Mouse (Mus musculus) embryonic facial prominence, embryonic 11.5 days (tissue): ENCODE measurements around the gene Hrc. TPM values are rescaled to one million over a fixed set of nuclear protein-coding genes. Genes with fewer than 3 reads are reported as not detected.
A peak's percentile ranks its signal among the peaks of the same experiment; 100 is the strongest.

Experiments
- ATAC-seq: fragments of 200-750 bp; cut with Nextera tagmentation; replicated peaks from 2 replicates; pipeline ENCODE4 v1.8.0; 2017; ENCODE audit warnings: low read depth; ENCODE audit not compliant: insufficient number of reproducible peaks, low FRiP score, low TSS enrichment
- DNase-seq: peaks from one replicate; pipeline ENCODE4 v3.0.0-alpha.2; 2015; ENCODE audit warnings: low spot score
- H3K27ac ChIP-seq: fragments of 300-500 bp; sonication (generic); replicated peaks from 2 replicates; pipeline ENCODE4 v1.5.1; 2014; ENCODE audit warnings: mild to moderate bottlenecking, low read depth, low read length, control low read depth
- H3K27me3 ChIP-seq: fragments of 300-500 bp; sonication (generic); 2 replicates; pipeline ENCODE4 v1.6.1; 2014; ENCODE audit warnings: mild to moderate bottlenecking, low read length, moderate library complexity, mixed read lengths; ENCODE audit not compliant: control insufficient read depth, insufficient read depth
- H3K36me3 ChIP-seq: fragments of 300-500 bp; sonication (generic); replicated peaks from 2 replicates; pipeline ENCODE4 v1.6.1; 2014; ENCODE audit warnings: low read depth, mild to moderate bottlenecking, low read length, moderate library complexity, mixed read lengths; ENCODE audit not compliant: control insufficient read depth, insufficient read depth
- H3K4me1 ChIP-seq: fragments of 300-500 bp; sonication (generic); 2 replicates; pipeline ENCODE4 v1.6.1; 2014; ENCODE audit warnings: low read length, mixed read lengths; ENCODE audit not compliant: control insufficient read depth, insufficient read depth
- H3K4me2 ChIP-seq: fragments of 300-500 bp; sonication (generic); 2 replicates; pipeline ENCODE4 v1.6.1; 2014; ENCODE audit warnings: low read depth, mild to moderate bottlenecking, control low read depth, low read length, moderate library complexity
- H3K4me3 ChIP-seq: fragments of 300-500 bp; sonication (generic); 2 replicates; pipeline ENCODE4 v1.5.1; 2014; ENCODE audit warnings: low read depth, low read length, control low read depth
- H3K9ac ChIP-seq: fragments of 300-500 bp; sonication (generic); replicated peaks from 2 replicates; pipeline ENCODE4 v1.6.1; 2014; ENCODE audit warnings: mild to moderate bottlenecking, control low read depth, low read length
- H3K9me3 ChIP-seq: fragments of 300-500 bp; sonication (generic); replicated peaks from 2 replicates; pipeline ENCODE4 v1.6.1; 2016; ENCODE audit warnings: mild to moderate bottlenecking, low read length, inconsistent platforms, mixed read lengths; ENCODE audit not compliant: control insufficient read depth
- WGBS: fragments of 180-500 bp; shearing (Covaris S2); extraction: QIAGEN DNeasy Blood & Tissue Kit; methylation state at CpG from one replicate; pipeline ENCODE4 v1.1.7; 2014; 5-methylcytosine and 5-hydroxymethylcytosine counted together
- polyA plus RNA-seq: library from polyadenylated mRNA; unstranded; fragments of >200 nt; fragmentation: Nextera tagmentation; extraction: Ambion mirVana; gene quantifications from 2 replicates; pipeline ENCODE4 v1.2.1, GENCODE M21; 2014

Hrc gene
- polyA plus RNA-seq, 1 experiment from 2014 or later = 0.34 TPM

DNA sequence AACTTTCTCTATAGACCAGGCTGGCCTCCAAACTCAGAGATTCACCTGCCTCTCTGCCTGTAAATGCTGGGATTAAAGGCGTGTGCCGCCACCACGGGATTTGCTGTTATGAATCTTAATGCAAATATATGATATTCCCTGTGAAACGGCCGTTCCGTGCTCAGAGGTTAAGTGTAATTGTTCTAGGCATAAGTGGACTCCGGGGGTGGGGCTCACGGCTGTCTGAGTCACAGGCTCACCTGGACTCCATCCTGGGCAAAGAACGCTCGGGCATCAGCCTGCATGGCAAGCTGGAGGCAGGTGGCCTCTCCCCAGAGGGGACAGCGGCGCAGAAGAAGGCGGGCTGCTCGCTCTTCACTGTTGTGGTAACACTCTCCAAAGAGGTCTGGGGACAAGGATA, 18.6 kb upstream of the Hrc start:
- Histone ChIP-seq H3K27ac (no peak overlapping the region), H3K4me1 (peaks cover 6% of the 10 kb centered on the region; the same call in 1 of the 2 replicates), H3K9ac (no peak overlapping the region), H3K27me3 (no peaks in the 10 kb centered on the region), H3K4me3 (no peak overlapping the region), H3K9me3 (no peaks in the 10 kb centered on the region), H3K36me3 (no peaks in the 10 kb centered on the region), H3K4me2 (no peak overlapping the region)
- no peak for ATAC-seq
- 93% methylated on average over 14 of the region's 14 CpGs for WGBS
- DNase-seq = no peak

GRCm38 (mm10) chr7:45322245-45322644, 12.8 kb upstream of the Hrc start:
- Histone ChIP-seq H3K4me3 (no peak overlapping the region), H3K36me3 (no peaks in the 10 kb centered on the region), H3K9me3 (no peaks in the 10 kb centered on the region), H3K9ac (no peak overlapping the region), H3K27ac (no peak overlapping the region), H3K27me3 (no peaks in the 10 kb centered on the region), H3K4me2 (no peak overlapping the region), H3K4me1 (no peaks in the 10 kb centered on the region)
- DNase-seq = no peak
- WGBS = 84% methylated on average over 4 of the region's 4 CpGs
- no peak for ATAC-seq

DNA sequence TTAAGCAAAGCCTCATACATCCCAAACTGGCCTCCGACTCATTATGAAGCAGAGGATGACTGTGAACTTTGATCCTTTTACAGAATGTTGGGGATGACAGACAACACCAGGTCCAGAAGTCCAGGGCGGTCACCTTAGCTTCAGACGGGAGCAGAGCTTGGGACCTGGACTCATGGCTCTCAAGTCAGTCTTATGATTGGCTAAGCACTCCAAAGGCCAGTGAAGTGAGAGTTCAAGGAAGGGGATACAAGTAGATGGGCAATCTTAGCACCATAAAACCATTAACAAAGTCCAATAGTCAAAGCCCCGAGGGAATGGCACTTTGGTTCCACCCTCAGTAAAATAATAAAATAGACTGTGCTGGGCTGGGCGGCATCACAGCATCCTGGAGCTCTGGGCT, 12.0 kb upstream of the Hrc start:
- Histone ChIP-seq H3K4me3 (no peak overlapping the region), H3K4me1 (no peaks in the 10 kb centered on the region), H3K27ac (no peak overlapping the region), H3K27me3 (no peaks in the 10 kb centered on the region), H3K9ac (no peak overlapping the region), H3K4me2 (no peak overlapping the region), H3K36me3 (no peaks in the 10 kb centered on the region), H3K9me3 (no peaks in the 10 kb centered on the region)
- 86% methylated on average over 5 of the region's 5 CpGs for WGBS
- no peak for ATAC-seq
- DNase-seq = no peak

DNA sequence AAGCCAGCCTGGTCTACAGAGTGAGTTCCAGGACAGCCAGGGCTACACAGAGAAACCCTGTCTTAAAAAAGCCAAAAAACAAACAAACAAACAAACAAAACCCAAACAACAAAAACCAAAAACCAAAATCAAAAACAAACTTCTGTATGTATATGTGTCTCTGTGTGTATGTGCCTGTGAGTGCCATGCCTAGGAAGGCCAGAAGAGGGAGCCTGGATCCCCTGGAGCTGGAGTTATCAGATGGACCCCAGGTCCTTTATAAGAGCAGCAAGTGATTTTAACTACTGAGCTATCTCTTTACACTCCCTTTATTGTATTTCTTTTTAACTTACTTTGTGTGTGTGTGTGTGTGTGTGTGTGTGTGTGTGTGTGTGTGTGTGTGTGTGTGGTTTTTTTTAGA, 9.3 kb upstream of the Hrc start:
- Histone ChIP-seq H3K27me3 (no peaks in the 10 kb centered on the region), H3K4me3 (no peak overlapping the region), H3K9me3 (no peaks in the 10 kb centered on the region), H3K36me3 (no peaks in the 10 kb centered on the region), H3K27ac (no peak overlapping the region), H3K4me1 (no peaks in the 10 kb centered on the region), H3K4me2 (no peak overlapping the region), H3K9ac (no peak overlapping the region)
- no peak for DNase-seq
- ATAC-seq = no peak

DNA sequence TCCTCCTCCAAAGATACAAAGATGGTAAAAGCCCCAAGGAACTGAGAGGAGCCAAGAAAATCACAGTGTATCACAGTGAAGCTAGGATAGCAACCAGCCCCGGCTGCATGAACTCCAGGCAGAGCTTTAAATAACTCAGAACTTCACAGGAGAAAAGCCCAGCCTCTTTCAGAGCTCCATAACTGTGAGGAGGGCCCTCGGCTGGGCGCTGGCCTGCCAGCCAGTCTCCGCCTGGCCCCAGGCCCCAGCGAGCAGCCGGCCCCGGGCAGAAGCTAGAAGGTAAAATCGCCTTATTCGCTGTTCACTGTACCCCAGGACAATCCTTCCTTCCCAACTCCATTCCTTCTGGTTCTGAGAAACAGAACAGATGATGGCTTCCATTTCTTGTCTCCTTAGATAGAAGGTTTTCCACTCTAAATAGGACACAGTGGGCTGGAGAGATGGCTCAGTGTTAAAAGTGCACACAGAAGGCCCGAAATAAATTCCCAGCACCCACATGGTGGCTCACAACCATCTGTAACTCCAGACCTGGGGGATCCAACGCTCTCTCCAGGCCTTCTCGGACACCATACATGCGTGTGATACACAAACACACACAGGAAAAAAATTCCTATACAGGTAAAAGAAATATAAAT, 6.1 kb upstream of the Hrc start:
- no peaks in the 10 kb centered on the region for H3K27me3 ChIP-seq
- no peak overlapping the region for H3K4me2 ChIP-seq
- WGBS = 77% methylated on average over 13 of the region's 13 CpGs
- no peaks in the 10 kb centered on the region for H3K9me3 ChIP-seq
- no peak overlapping the region for H3K27ac ChIP-seq
- H3K4me1 ChIP-seq = no peaks in the 10 kb centered on the region; the same call in 1 of the 2 replicates
- H3K36me3 ChIP-seq = no peaks in the 10 kb centered on the region
- no peak overlapping the region for H3K4me3 ChIP-seq
- no peak overlapping the region for H3K9ac ChIP-seq
- DNase-seq (no peak), ATAC-seq (no peak)

- H3K4me2 ChIP-seq = no peak overlapping the region
- DNase-seq = no peak
- 84% methylated on average over 6 of the region's 6 CpGs for WGBS
- no peaks in the 10 kb centered on the region for H3K27me3 ChIP-seq
- peaks cover 2% of the 10 kb centered on the region for H3K4me1 ChIP-seq
- no peak overlapping the region for H3K4me3 ChIP-seq
- H3K9me3 ChIP-seq = no peaks in the 10 kb centered on the region
- ATAC-seq = no peak
- no peak overlapping the region for H3K27ac ChIP-seq
- no peaks in the 10 kb centered on the region for H3K36me3 ChIP-seq
- H3K9ac ChIP-seq = no peak overlapping the region
Measured at GRCm38 (mm10) chr7:45331502-45331901, 3.6 kb upstream of the Hrc start.

DNA sequence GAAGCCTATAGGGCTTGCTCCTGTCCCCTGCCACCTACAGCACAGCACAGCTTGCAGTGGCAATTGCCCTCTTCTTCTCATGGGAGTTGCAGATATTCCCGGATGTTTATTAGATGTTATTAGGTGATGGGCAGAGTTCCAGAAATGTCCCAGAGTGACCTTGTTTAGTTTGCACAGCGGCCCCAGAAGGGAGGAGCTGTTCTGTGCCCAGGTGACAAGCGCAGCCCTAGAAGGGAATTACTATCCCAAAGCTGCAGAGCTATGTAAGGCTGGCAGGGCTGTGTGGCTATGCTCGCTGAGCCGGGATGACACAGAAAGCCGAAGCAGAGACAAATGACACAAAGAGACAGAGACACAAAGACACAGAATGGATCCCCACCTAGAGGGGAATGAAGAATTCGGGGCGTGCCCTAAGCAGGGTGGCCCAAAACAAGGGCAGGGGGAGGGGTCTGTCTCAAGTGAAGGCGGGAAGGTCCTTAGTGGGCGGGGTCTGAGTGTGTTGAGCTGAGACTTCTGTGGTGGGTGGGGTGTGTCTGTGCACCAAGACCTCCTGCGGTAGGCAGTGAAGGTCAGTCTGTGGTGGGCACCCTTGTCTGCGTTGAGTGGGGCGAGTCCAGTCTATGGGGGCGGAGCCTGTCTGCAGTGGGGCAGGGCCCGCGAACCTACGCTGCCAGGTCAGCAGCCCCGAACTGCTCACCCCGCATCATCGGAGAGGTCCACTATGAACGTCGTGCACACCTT, 2.2 kb upstream of the Hrc start:
- 2% methylated on average over 22 of the region's 22 CpGs for WGBS
- DNase-seq (peak; percentile 79), ATAC-seq (peak; percentile 76)
- peak overlapping the region; percentile 64 for H3K4me3 ChIP-seq
- H3K4me2 ChIP-seq = peak overlapping the region; percentile 91
- 0 out of 2 replicates have a peak, but pooled peaks cover 3% of the 10 kb centered on the region for H3K27me3 ChIP-seq
- H3K4me1 ChIP-seq = peaks cover 2% of the 10 kb centered on the region
- H3K9me3 ChIP-seq = no peaks in the 10 kb centered on the region
- H3K9ac ChIP-seq = peak overlapping the region; percentile 72
- H3K27ac ChIP-seq = 0 out of 2 replicates have a peak overlapping the region, but pooled peaks have one; percentile 35
- H3K36me3 ChIP-seq = no peaks in the 10 kb centered on the region

- H3K4me3 ChIP-seq = peak within 1 kb of the TSS; percentile 64
- no peaks in the 10 kb centered on the region for H3K36me3 ChIP-seq
- ATAC-seq (peak; percentile 35), DNase-seq (peak; percentile 88)
- peak within 1 kb of the TSS; percentile 91 for H3K4me2 ChIP-seq
- 0 out of 2 replicates have a peak, but pooled peaks cover 3% of the 10 kb centered on the region for H3K27me3 ChIP-seq
- peaks cover 2% of the 10 kb centered on the region for H3K4me1 ChIP-seq
- under 1% methylated on average over 38 of the region's 38 CpGs for WGBS
- no peaks in the 10 kb centered on the region for H3K9me3 ChIP-seq
- peak within 1 kb of the TSS; percentile 35; the same call in 1 of the 2 replicates for H3K27ac ChIP-seq
- peak within 1 kb of the TSS; percentile 72 for H3K9ac ChIP-seq
Measured at GRCm38 (mm10) chr7:45333431-45333982, 1.6 kb upstream of the Hrc start, which contains the start of gene Trpm4. Gene Trpm4 (minus strand): TSS chr7:45333780.
